Mouse (Mus musculus): ENCODE measurements at regions not wholly inside any gene's neighbourhood (a gene's known extent, or its start where the extent isn't known, plus 50 kb on each side); places are given as distances from the start of the nearest gene placed in this dataset.

DNA sequence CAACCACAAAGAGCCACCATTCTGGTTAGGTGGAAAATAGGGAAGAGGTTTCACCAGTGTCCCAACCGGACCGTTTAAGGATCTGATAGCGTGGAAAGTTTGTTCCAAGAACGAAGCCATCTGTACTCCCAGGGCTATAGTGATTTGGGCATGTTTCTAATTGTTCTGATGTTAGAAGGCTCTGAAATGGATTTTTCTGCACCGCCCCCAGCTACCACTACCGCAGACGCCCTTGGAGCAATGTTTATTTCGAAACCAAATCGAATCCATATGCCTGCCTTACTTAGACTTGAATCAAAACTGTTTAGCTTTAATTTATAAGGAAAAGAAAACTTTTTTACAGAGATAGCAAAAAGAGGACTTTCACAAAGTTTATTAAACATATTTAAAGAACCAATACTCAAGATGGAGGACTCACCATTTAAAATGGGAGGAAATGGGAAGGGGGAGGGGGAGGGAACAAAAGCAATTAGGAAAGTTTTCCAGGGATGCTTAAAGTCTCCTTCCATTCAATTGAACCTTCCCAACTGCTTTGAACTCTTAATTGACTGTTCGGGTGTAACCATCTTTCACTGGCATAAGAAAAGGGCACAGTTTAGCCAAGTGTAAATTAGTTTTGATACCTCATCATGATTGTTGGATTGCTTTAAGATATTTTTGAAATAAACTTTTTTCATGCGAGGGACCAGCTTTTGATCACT lies 56.0 kb upstream of the Frem1 start:
- no peak for TF ChIP-seq CTCF (IDR thresholded peaks at IDR 0.05; ENCODE audit: low read depth, low read length)
- no peak for TF ChIP-seq GATA1 (IDR thresholded peaks at IDR 0.05; ENCODE audit: borderline replicate concordance, low read length)
- no peak for TF ChIP-seq POLR2AphosphoS5 (IDR thresholded peaks at IDR 0.05; ENCODE audit: insufficient replicate concordance, low read depth, low read length)

Data from G1E (cell line).